Mouse (Mus musculus) hindbrain, postnatal 0 days (tissue): ENCODE measurements around the gene Pnkd. TPM values are rescaled to one million over a fixed set of nuclear protein-coding genes. Genes with fewer than 3 reads are reported as not detected.

Experiments
- ATAC-seq: fragments of 200-750 bp; cut with Nextera tagmentation; 2 replicates; pipeline ENCODE4 v1.8.0; 2017; ENCODE audit warnings: mild to moderate bottlenecking, moderate TSS enrichment, moderate library complexity
- DNase-seq: peaks from one replicate; pipeline ENCODE4 v3.0.0-alpha.2; 2015; ENCODE audit warnings: low spot score
- H3K27ac ChIP-seq: fragments of 300-500 bp; sonication (generic); 2 replicates; pipeline ENCODE4 v1.5.1; 2014; ENCODE audit warnings: mild to moderate bottlenecking
- H3K27me3 ChIP-seq: fragments of 300-500 bp; sonication (generic); 2 replicates; pipeline ENCODE4 v1.6.1; 2014; ENCODE audit warnings: low read length, mixed read lengths; ENCODE audit not compliant: insufficient read depth
- H3K36me3 ChIP-seq: fragments of 300-500 bp; sonication (generic); 2 replicates; pipeline ENCODE4 v1.6.1; 2014; ENCODE audit warnings: low read length, mixed read lengths; ENCODE audit not compliant: insufficient read depth
- H3K4me1 ChIP-seq: fragments of 300-500 bp; sonication (generic); 2 replicates; pipeline ENCODE4 v1.6.1; 2014; ENCODE audit warnings: antibody characterized with exemption, low read length, mixed read lengths; ENCODE audit not compliant: insufficient read depth
- H3K4me2 ChIP-seq: fragments of 300-500 bp; sonication (generic); 2 replicates; pipeline ENCODE4 v1.6.1; 2014; ENCODE audit warnings: low read depth, mild to moderate bottlenecking, low read length, moderate library complexity, mixed read lengths
- H3K4me3 ChIP-seq: fragments of 300-500 bp; sonication (generic); 2 replicates; pipeline ENCODE4 v1.5.1; 2014; ENCODE audit warnings: low read length
- H3K9ac ChIP-seq: fragments of 300-500 bp; sonication (generic); replicated peaks from 2 replicates; pipeline ENCODE4 v1.6.1; 2014; ENCODE audit warnings: mild to moderate bottlenecking, low read length, moderate library complexity, mixed read lengths
- H3K9me3 ChIP-seq: fragments of 300-500 bp; sonication (generic); 2 replicates; pipeline ENCODE4 v1.6.1; 2016; ENCODE audit warnings: low read length, mixed read lengths
- CTCF ChIP-seq: IDR thresholded peaks from 2 replicates; pipeline ENCODE4 v1.5.1; 2016; ENCODE audit warnings: antibody characterized with exemption, control low read depth, low read depth
- WGBS: fragments of 180-500 bp; shearing (Covaris S2); extraction: QIAGEN DNeasy Blood & Tissue Kit; methylation state at CpG from one replicate; pipeline ENCODE4 v1.1.7; 2014; 5-methylcytosine and 5-hydroxymethylcytosine counted together
- polyA plus RNA-seq: library from polyadenylated mRNA; unstranded; fragments of >200 nt; fragmentation: Nextera tagmentation; extraction: Ambion mirVana; gene quantifications from 2 replicates; pipeline ENCODE4 v1.2.1, GENCODE M21; 2015
- total RNA-seq: library from RNA; depleted of rRNA; stranded (reverse); fragments of >200 nt; gene quantifications from 2 replicates; pipeline ENCODE4 v1.2.3, GENCODE M21; 2014

Gene Pnkd
- total and polyA plus RNA-seq, 2 experiments from 2014 or later = 102 to 143 TPM

DNA sequence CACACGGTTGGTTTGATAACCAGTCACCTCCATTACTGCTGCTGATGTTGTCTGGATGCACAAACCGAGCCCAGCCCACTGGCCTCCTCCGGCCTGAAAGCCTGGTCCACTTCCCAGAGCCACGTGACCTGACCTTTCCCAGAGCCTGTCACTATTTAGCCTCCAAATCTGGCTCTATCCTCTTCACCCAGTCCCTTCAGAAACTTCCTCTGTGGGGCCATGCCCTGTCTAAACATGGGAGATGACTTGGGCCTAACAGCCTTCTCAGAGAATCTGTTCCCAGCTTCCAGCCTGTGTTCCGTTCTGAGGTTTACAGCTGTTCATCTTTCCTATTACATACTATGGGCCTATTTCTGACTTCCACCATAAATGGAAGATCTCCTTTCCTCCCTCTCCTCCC is 78.7 kb downstream of the Pnkd start:
- no peak overlapping the region for H3K9ac ChIP-seq
- no peak overlapping the region for H3K4me2 ChIP-seq
- 83% methylated on average over 5 of the region's 5 CpGs for WGBS
- no peaks in the 10 kb centered on the region for H3K27me3 ChIP-seq
- H3K4me1 ChIP-seq = no peaks in the 10 kb centered on the region; the same call in 1 of the 2 replicates
- ATAC-seq (no peak), DNase-seq (no peak)
- no peaks in the 10 kb centered on the region for H3K36me3 ChIP-seq
- no peaks in the 10 kb centered on the region for H3K9me3 ChIP-seq
- no peak for TF ChIP-seq CTCF
- H3K4me3 ChIP-seq = no peak overlapping the region
- H3K27ac ChIP-seq = no peak overlapping the region

DNA sequence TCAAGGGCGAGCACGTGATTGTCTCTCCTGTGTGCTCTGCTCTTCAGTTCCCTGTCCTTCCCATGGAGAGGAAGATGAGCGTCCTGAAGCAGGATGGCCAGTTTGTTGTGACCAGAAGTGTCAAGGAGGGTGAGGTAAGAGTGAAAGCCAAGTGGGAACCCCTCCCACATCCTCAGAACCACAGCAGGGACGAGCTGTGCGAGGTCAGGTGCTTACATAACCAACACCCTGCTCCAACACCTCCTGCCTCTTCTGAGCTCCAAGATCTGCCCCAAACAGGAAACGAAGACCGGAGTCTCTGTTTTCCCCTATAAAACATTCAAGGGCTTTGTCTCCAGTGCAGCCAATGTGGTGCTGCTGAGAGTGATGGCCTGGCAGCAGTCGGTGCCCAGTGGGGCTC is 79.5 kb downstream of the Pnkd start:
- 83% methylated on average over 8 of the region's 8 CpGs for WGBS
- no peaks in the 10 kb centered on the region for H3K9me3 ChIP-seq
- H3K4me1 ChIP-seq = no peaks in the 10 kb centered on the region; the same call in 1 of the 2 replicates
- H3K4me2 ChIP-seq = no peak overlapping the region
- TF ChIP-seq CTCF = no peak
- H3K4me3 ChIP-seq = no peak overlapping the region
- no peak overlapping the region for H3K27ac ChIP-seq
- no peak for ATAC-seq
- H3K9ac ChIP-seq = no peak overlapping the region
- no peak for DNase-seq
- H3K27me3 ChIP-seq = no peaks in the 10 kb centered on the region
- H3K36me3 ChIP-seq = no peaks in the 10 kb centered on the region

DNA sequence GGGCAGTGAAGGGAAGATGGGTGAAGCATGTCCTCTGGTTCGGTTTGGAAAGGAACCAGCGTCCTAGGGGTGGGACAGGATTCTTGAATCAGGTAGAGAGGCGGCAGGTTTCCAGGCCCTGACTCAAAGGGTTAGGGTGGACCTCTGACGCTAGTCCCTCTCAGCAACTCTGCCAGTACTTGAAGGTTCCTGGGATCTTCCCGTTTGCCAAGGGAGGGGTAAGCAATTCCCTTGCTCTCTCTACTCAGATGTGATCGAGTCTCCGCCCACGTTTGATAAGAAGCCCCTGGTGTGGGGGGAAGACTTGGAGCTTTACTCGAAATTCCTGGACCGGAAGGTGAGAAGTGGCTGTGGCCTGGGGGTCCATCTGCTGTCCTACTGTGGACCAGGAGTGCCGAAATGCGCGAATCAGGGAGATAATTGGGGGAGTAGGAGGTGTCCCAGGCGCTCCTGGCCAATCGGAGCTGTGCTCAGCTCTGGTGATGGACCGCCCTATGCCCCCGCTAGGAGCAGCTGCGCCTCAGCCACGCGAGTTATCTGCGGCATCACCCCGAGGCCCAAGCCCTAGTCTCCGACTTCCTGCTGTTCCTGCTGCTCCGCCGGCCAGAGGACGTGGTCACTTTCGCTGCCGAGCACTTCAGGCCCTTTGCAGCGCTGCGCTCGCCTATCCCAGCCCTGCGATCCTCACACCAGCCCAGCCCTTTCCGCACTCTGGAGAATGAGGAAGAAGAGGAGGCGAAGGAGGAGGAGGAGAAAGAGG is 83.3 kb downstream of the Pnkd start:
- TF ChIP-seq CTCF = 0 out of 2 replicates have a peak, but pooled peaks have one; percentile 15
- H3K4me1 ChIP-seq = no peaks in the 10 kb centered on the region; the same call in 1 of the 2 replicates
- no peaks in the 10 kb centered on the region for H3K27me3 ChIP-seq
- no peaks in the 10 kb centered on the region for H3K9me3 ChIP-seq
- peak overlapping the region; percentile 23; the same call in 1 of the 2 replicates for H3K9ac ChIP-seq
- ATAC-seq (peak; percentile 76; the same call in 1 of the 2 replicates), DNase-seq (peak; percentile 63)
- 23% methylated on average over 34 of the region's 34 CpGs for WGBS
- no peak overlapping the region for H3K27ac ChIP-seq
- H3K4me2 ChIP-seq = peak overlapping the region; percentile 59
- no peaks in the 10 kb centered on the region for H3K36me3 ChIP-seq
- H3K4me3 ChIP-seq = peak overlapping the region; percentile 27

GRCm38 (mm10) chr1:74370040-74370439 is 85.3 kb downstream of the Pnkd start:
- no peak for ATAC-seq
- WGBS = 50% methylated on average over 4 of the region's 4 CpGs

DNA sequence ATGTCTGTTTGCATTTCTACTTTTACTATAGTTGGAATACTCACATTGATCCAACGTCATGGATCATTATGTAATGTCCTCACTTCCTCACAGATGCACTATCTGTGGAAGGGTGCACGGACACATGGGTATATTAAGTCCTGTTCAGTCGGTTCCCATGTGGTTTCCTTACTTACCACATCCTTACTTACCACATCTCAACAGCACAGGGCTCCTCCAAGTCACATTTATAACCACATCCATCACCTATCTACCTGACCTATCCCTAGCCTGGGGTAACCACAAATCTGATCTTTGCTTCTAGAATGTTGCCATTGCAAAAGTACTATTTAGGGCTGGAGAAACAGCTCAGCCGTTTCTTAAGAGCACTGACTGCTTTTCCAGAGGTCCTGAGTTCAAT is 88.6 kb downstream of the Pnkd start:
- no peak overlapping the region for H3K9ac ChIP-seq
- no peaks in the 10 kb centered on the region for H3K27me3 ChIP-seq
- no peaks in the 10 kb centered on the region; the same call in 1 of the 2 replicates for H3K4me1 ChIP-seq
- H3K4me3 ChIP-seq = no peak overlapping the region
- no peak for TF ChIP-seq CTCF
- no peaks in the 10 kb centered on the region for H3K9me3 ChIP-seq
- 82% methylated on average over 4 of the region's 4 CpGs for WGBS
- no peaks in the 10 kb centered on the region for H3K36me3 ChIP-seq
- no peak for DNase-seq
- no peak for ATAC-seq
- no peak overlapping the region for H3K4me2 ChIP-seq
- no peak overlapping the region for H3K27ac ChIP-seq

More at GRCm38 (mm10) chr1:74370040-74370439, 85.3 kb downstream of the Pnkd start:
- no peaks in the 10 kb centered on the region for H3K36me3 ChIP-seq
- no peak overlapping the region for H3K4me3 ChIP-seq
- H3K4me1 ChIP-seq = no peaks in the 10 kb centered on the region; the same call in 1 of the 2 replicates
- no peak for DNase-seq
- H3K27ac ChIP-seq = no peak overlapping the region
- H3K27me3 ChIP-seq = no peaks in the 10 kb centered on the region
- no peaks in the 10 kb centered on the region for H3K9me3 ChIP-seq
- no peak for TF ChIP-seq CTCF
- H3K9ac ChIP-seq = no peak overlapping the region
- H3K4me2 ChIP-seq = no peak overlapping the region

DNA sequence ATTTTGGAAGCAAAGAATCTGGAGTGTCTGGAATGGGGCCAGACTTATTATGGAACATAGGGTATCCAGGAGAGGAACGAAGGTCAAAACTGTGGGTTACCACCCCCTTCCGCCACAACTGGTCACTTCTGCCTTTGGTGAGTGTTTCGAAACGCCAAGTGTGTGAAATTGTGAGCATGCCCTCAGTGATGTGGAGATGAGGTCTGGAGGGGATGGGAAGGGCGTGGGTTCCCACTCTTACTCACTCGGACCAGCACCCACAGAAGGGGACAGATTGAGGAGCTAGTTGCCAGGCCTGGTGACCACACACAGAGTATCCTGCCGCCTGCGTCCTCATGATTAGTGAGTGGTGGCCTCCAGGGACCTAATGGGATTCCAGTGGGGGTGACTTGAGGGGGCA is 90.2 kb downstream of the Pnkd start, which contains the start of gene Slc11a1:
TSS of gene Slc11a1 (plus strand) at position 216 of the 400 bp plus-strand sequence.
- Histone ChIP-seq H3K9me3 (no peaks in the 10 kb centered on the region), H3K27ac (no peak within 1 kb of the TSS), H3K36me3 (no peaks in the 10 kb centered on the region), H3K9ac (no peak within 1 kb of the TSS), H3K4me1 (no peaks in the 10 kb centered on the region), H3K4me2 (no peak within 1 kb of the TSS), H3K27me3 (no peaks in the 10 kb centered on the region), H3K4me3 (no peak within 1 kb of the TSS)
- no peak for TF ChIP-seq CTCF
- no peak for DNase-seq
- 78% methylated on average over 8 of the region's 8 CpGs for WGBS
- ATAC-seq = no peak

DNA sequence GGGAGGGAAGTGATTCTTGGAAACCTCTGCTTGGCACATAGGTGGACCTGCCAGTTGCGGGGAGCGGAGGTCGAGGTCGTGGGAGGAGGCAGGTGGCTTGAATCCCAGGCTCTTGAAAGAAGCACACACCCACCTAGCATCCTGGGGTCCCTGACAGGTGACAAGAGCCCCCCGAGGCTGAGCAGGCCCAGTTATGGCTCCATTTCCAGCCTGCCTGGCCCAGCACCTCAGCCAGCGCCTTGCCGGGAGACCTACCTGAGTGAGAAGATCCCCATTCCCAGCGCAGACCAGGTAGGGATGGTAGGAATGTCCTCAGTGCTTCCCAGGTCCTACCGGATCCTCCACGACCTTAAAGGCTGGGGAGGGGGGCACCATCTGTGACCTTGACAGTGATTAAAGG is 90.8 kb downstream of the Pnkd start:
- Histone ChIP-seq H3K36me3 (no peaks in the 10 kb centered on the region), H3K4me3 (no peak overlapping the region), H3K9ac (no peak overlapping the region), H3K9me3 (no peaks in the 10 kb centered on the region), H3K4me2 (no peak overlapping the region), H3K4me1 (no peaks in the 10 kb centered on the region), H3K27me3 (no peaks in the 10 kb centered on the region), H3K27ac (no peak overlapping the region)
- DNase-seq = no peak
- TF ChIP-seq CTCF = no peak
- no peak for ATAC-seq
- 79% methylated on average over 10 of the region's 10 CpGs for WGBS
